Mouse (Mus musculus) neural tube, embryonic 13.5 days (tissue): Measurements from ENCODE around the gene Sirt2. TPM values are rescaled to one million over a fixed set of nuclear protein-coding genes. Genes with fewer than 3 reads are reported as not detected.

Source experiments
- ATAC-seq: fragments of 200-750 bp; cut with Nextera tagmentation; 2 replicates; pipeline ENCODE4 v1.8.0; 2017; ENCODE audit warnings: low read depth, mild to moderate bottlenecking, moderate TSS enrichment, moderate library complexity
- H3K27ac ChIP-seq: fragments of 300-500 bp; sonication (generic); replicated peaks from 2 replicates; pipeline ENCODE4 v1.5.1; 2015; ENCODE audit warnings: moderate library complexity, mild to moderate bottlenecking, inconsistent platforms
- H3K27me3 ChIP-seq: fragments of 300-500 bp; sonication (generic); 2 replicates; pipeline ENCODE4 v1.6.1; 2015; ENCODE audit warnings: mild to moderate bottlenecking, inconsistent platforms
- H3K36me3 ChIP-seq: fragments of 300-500 bp; sonication (generic); 2 replicates; pipeline ENCODE4 v1.6.1; 2015; ENCODE audit warnings: mild to moderate bottlenecking, inconsistent platforms
- H3K4me1 ChIP-seq: fragments of 300-500 bp; sonication (generic); replicated peaks from 2 replicates; pipeline ENCODE4 v1.6.1; 2015; ENCODE audit warnings: inconsistent platforms
- H3K4me2 ChIP-seq: fragments of 300-500 bp; sonication (generic); 2 replicates; pipeline ENCODE4 v1.6.1; 2015; ENCODE audit warnings: inconsistent platforms, mild to moderate bottlenecking, moderate library complexity
- H3K4me3 ChIP-seq: fragments of 300-500 bp; sonication (generic); 2 replicates; pipeline ENCODE4 v1.5.1; 2015; ENCODE audit warnings: mild to moderate bottlenecking, inconsistent platforms
- H3K9ac ChIP-seq: fragments of 300-500 bp; sonication (generic); 2 replicates; pipeline ENCODE4 v1.6.1; 2015; ENCODE audit warnings: moderate library complexity, mild to moderate bottlenecking, inconsistent platforms
- H3K9me3 ChIP-seq: fragments of 300-500 bp; sonication (generic); 2 replicates; pipeline ENCODE4 v1.6.1; 2016; ENCODE audit warnings: inconsistent platforms
- WGBS: fragments of 180-500 bp; shearing (Covaris S2); methylation state at CpG from one replicate; pipeline ENCODE4 v1.1.7; 2015; 5-methylcytosine and 5-hydroxymethylcytosine counted together
- polyA plus RNA-seq: library from polyadenylated mRNA; unstranded; fragments of >200 nt; fragmentation: Nextera tagmentation; extraction: Ambion mirVana; gene quantifications from 2 replicates; pipeline ENCODE4 v1.2.1, GENCODE M21; 2015

Gene Sirt2
- polyA plus RNA-seq, 1 experiment from 2014 or later: 104 TPM

GRCm38 (mm10) chr7:28801901-28802670 lies 35.6 kb downstream of the Sirt2 start:
- no peaks in the 10 kb centered on the region for H3K27me3 ChIP-seq
- no peak overlapping the region for H3K4me3 ChIP-seq
- ATAC-seq: peak; percentile 32; the same call in 1 of the 2 replicates
- no peaks in the 10 kb centered on the region for H3K36me3 ChIP-seq
- H3K4me1 ChIP-seq: peaks cover 19% of the 10 kb centered on the region
- no peak overlapping the region for H3K4me2 ChIP-seq
- H3K27ac ChIP-seq: peak overlapping the region; percentile 78
- no peak overlapping the region for H3K9ac ChIP-seq
- H3K9me3 ChIP-seq: no peaks in the 10 kb centered on the region
- WGBS: 20% methylated on average over 10 of the region's 10 CpGs

GRCm38 (mm10) chr7:28802846-28803588 lies 36.5 kb downstream of the Sirt2 start:
- peak overlapping the region; percentile 78 for H3K27ac ChIP-seq
- H3K4me1 ChIP-seq: peaks cover 25% of the 10 kb centered on the region
- WGBS: 10% methylated on average over 10 of the region's 10 CpGs

GRCm38 (mm10) chr7:28803756-28804155 lies 37.2 kb downstream of the Sirt2 start:
- Histone ChIP-seq H3K9ac (0 out of 2 replicates have a peak overlapping the region, but pooled peaks have one; percentile 31), H3K9me3 (no peaks in the 10 kb centered on the region), H3K27me3 (no peaks in the 10 kb centered on the region), H3K4me2 (no peak overlapping the region), H3K27ac (peak overlapping the region; percentile 78), H3K36me3 (no peaks in the 10 kb centered on the region), H3K4me1 (peaks cover 29% of the 10 kb centered on the region), H3K4me3 (no peak overlapping the region)
- WGBS: 44% methylated on average over 4 of the region's 4 CpGs
- no peak for ATAC-seq

More at GRCm38 (mm10) chr7:28802846-28803588, 36.5 kb downstream of the Sirt2 start:
- Histone ChIP-seq H3K27me3 (no peaks in the 10 kb centered on the region), H3K9me3 (no peaks in the 10 kb centered on the region), H3K4me3 (no peak overlapping the region), H3K4me2 (no peak overlapping the region), H3K36me3 (no peaks in the 10 kb centered on the region), H3K9ac (peak overlapping the region; percentile 31; the same call in 1 of the 2 replicates)
- peak; percentile 32; the same call in 1 of the 2 replicates for ATAC-seq

- no peak overlapping the region for H3K9ac ChIP-seq
- no peak overlapping the region for H3K4me3 ChIP-seq
- ATAC-seq: no peak
- 63% methylated on average over 4 of the region's 4 CpGs for WGBS
- H3K4me2 ChIP-seq: no peak overlapping the region
- H3K27me3 ChIP-seq: no peaks in the 10 kb centered on the region
- no peak overlapping the region for H3K27ac ChIP-seq
- no peaks in the 10 kb centered on the region for H3K9me3 ChIP-seq
- H3K36me3 ChIP-seq: no peaks in the 10 kb centered on the region
- peaks cover 31% of the 10 kb centered on the region for H3K4me1 ChIP-seq
Measured at GRCm38 (mm10) chr7:28806869-28807268, 40.3 kb downstream of the Sirt2 start.

GRCm38 (mm10) chr7:28807641-28808220 lies 41.2 kb downstream of the Sirt2 start:
- ATAC-seq: no peak
- Histone ChIP-seq H3K27ac (peak overlapping the region; percentile 100), H3K4me1 (peaks cover 31% of the 10 kb centered on the region), H3K36me3 (peaks cover 7% of the 10 kb centered on the region; the same call in 1 of the 2 replicates), H3K9ac (peak overlapping the region; percentile 91), H3K9me3 (no peaks in the 10 kb centered on the region), H3K4me2 (peak overlapping the region; percentile 97), H3K4me3 (peak overlapping the region; percentile 73), H3K27me3 (no peaks in the 10 kb centered on the region)
- 46% methylated on average over 6 of the region's 8 CpGs for WGBS

- peaks cover 31% of the 10 kb centered on the region for H3K4me1 ChIP-seq
Measured at GRCm38 (mm10) chr7:28808221-28808941, 41.8 kb downstream of the Sirt2 start, which contains the start of gene Hnrnpl. TSS of gene Hnrnpl (plus strand) at chr7:28808541.

GRCm38 (mm10) chr7:28808957-28809393 lies 42.4 kb downstream of the Sirt2 start:
- Histone ChIP-seq H3K27me3 (no peaks in the 10 kb centered on the region), H3K27ac (peak overlapping the region; percentile 100), H3K4me1 (peaks cover 34% of the 10 kb centered on the region), H3K36me3 (peaks cover 19% of the 10 kb centered on the region), H3K9ac (peak overlapping the region; percentile 91), H3K4me2 (peak overlapping the region; percentile 97), H3K9me3 (no peaks in the 10 kb centered on the region), H3K4me3 (peak overlapping the region; percentile 73)
- peak; percentile 52 for ATAC-seq
- WGBS: 1% methylated on average over 29 of the region's 32 CpGs

More at GRCm38 (mm10) chr7:28808221-28808941, 41.8 kb downstream of the Sirt2 start, which contains the start of gene Hnrnpl:
- Histone ChIP-seq H3K4me2 (peak within 1 kb of the TSS; percentile 97), H3K27me3 (no peaks in the 10 kb centered on the region), H3K9ac (peak within 1 kb of the TSS; percentile 91), H3K36me3 (peaks cover 13% of the 10 kb centered on the region), H3K27ac (peak within 1 kb of the TSS; percentile 100), H3K9me3 (no peaks in the 10 kb centered on the region), H3K4me3 (peak within 1 kb of the TSS; percentile 73)
- no peak for ATAC-seq
- WGBS: 4% methylated on average over 35 of the region's 35 CpGs

DNA sequence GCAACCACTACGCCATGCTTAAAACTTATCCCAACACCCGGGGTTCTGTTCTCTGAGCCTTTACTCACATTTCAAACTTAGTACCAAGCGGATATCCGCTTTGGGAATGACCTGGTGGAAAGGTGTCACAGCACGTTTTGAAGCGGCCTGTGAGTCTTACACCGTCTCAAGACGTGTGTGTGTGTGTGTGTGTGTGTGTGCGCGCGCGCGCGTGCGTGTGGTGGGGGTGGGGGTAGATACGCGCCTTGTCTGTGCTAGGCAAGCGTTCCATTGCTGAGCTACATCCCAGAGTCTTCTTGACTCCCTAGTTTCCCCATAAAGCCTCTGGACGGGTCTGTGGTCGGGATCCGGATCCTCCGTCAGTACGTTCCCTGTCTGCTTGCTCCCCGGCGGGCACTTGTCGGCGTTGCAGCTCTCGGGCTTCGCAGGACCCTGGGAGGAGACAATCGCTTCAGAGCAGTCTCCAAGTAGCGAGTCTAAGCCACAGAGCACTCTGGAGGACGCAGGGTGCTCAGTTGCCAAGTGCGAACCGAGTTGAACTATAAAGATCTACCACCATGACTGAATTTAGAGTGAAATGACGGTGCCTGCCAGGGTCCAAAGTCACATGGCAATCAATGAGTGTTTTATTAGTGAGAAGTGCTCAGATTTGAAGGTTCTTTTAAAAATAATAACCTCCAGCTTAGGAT lies 43.0 kb downstream of the Sirt2 start:
- Histone ChIP-seq H3K36me3 (peaks cover 25% of the 10 kb centered on the region), H3K9ac (peak overlapping the region; percentile 91), H3K27ac (peak overlapping the region; percentile 100), H3K9me3 (no peaks in the 10 kb centered on the region), H3K4me3 (peak overlapping the region; percentile 73), H3K4me1 (peaks cover 40% of the 10 kb centered on the region), H3K4me2 (peak overlapping the region; percentile 97), H3K27me3 (no peaks in the 10 kb centered on the region)
- peak; percentile 23 for ATAC-seq
- 2% methylated on average over 35 of the region's 35 CpGs for WGBS

DNA sequence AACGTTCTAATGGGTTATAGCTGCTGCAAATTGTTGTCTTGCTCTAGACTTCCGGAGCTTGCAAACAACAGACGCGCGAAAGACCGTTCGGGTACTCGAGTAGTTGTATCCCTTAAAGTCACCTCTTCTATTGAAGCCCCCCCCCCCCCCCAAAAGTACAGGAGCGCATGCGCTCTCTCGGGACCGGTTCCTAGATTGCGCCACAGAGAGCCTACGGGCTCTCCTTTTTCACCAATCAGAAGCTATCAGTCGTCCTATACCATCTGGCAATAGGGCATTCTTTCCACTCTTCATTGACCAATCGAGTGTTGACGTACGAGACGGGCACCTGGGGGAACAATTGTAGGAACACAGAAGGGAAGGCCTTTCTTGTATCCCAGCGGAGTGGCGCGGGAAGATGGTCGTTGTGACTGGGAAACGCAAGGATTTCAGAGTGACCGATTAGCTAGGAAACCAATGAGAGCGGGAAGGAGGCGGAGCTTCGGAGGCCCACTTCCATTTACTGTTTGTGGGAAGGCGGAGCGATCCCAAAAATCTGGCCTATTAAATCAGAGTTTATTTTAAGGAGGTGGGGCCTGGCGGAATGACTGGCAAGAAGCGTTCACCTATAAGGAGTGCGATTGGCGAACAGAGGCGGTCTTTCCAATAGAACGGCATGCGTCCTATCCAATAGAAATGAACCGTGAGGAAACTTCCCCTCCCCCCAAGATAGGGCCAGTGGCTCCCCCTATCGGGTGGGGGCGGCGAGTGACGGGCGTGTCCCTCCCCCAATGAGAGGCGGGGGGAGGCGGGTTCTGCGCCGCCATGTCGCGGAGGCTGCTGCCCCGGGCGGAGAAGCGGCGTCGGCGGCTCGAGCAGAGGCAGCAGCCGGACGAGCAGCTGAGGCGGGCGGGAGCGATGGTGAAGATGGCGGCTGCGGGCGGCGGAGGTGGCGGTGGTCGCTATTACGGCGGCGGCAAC lies 43.9 kb downstream of the Sirt2 start:
- H3K36me3 ChIP-seq: peaks cover 33% of the 10 kb centered on the region
- peak overlapping the region; percentile 100 for H3K27ac ChIP-seq
- peaks cover 47% of the 10 kb centered on the region for H3K4me1 ChIP-seq
- peak; percentile 93 for ATAC-seq
- H3K4me3 ChIP-seq: peak overlapping the region; percentile 73
- H3K9me3 ChIP-seq: no peaks in the 10 kb centered on the region
- peak overlapping the region; percentile 94 for H3K9ac ChIP-seq
- no peaks in the 10 kb centered on the region for H3K27me3 ChIP-seq
- H3K4me2 ChIP-seq: peak overlapping the region; percentile 97
- under 1% methylated on average over 70 of the region's 70 CpGs for WGBS

GRCm38 (mm10) chr7:28811228-28811627 lies 44.7 kb downstream of the Sirt2 start:
- no peaks in the 10 kb centered on the region for H3K9me3 ChIP-seq
- H3K9ac ChIP-seq: peak overlapping the region; percentile 94
- peak overlapping the region; percentile 93 for H3K4me2 ChIP-seq
- under 1% methylated on average over 40 of the region's 40 CpGs for WGBS
- peaks cover 55% of the 10 kb centered on the region for H3K4me1 ChIP-seq
- peak; percentile 44 for ATAC-seq
- H3K27ac ChIP-seq: peak overlapping the region; percentile 100
- H3K4me3 ChIP-seq: peak overlapping the region; percentile 73
- H3K27me3 ChIP-seq: no peaks in the 10 kb centered on the region
- H3K36me3 ChIP-seq: peaks cover 42% of the 10 kb centered on the region
